Mouse (Mus musculus): ENCODE measurements around the gene Olfr344. TPM values are rescaled to one million over a fixed set of nuclear protein-coding genes. Genes with fewer than 3 reads are reported as not detected.
A peak's percentile ranks its signal among the peaks of the same experiment; 100 is the strongest.

Olfr344 gene
- not detected in 2 replicates for polyA plus RNA-seq (2015; fragmentation: Nextera tagmentation; extraction: Ambion mirVana)

GRCm38 (mm10) chr2:36566362-36566761, at the start of gene Olfr344:
Olfr344 (plus strand) TSS chr2:36566662.
- no peak within 1 kb of the TSS for H3K9ac ChIP-seq (replicated peaks; ENCODE audit: low read depth)
- no peak within 1 kb of the TSS for H3K4me3 ChIP-seq (ENCODE audit: low read depth, low read length)
- DNase-seq (ENCODE audit: low spot score) (no peak), ATAC-seq (no peak)
- WGBS = 77% methylated on average over 1 of the region's 1 CpGs
- no peak for TF ChIP-seq EP300 (IDR thresholded peaks at IDR 0.05)
- no peak for TF ChIP-seq CTCF (IDR thresholded peaks at IDR 0.05)
- H3K9me3 ChIP-seq (ENCODE audit: low read length) = no peaks in the 10 kb centered on the region
- no peaks in the 10 kb centered on the region for H3K27me3 ChIP-seq (replicated peaks; ENCODE audit: insufficient read depth, low read length)
- H3K36me3 ChIP-seq (ENCODE audit: insufficient read depth, low read length) = no peaks in the 10 kb centered on the region
- no peak within 1 kb of the TSS for H3K27ac ChIP-seq (ENCODE audit: low read length)
- no peaks in the 10 kb centered on the region for H3K4me1 ChIP-seq (ENCODE audit: insufficient read depth, low read depth, low read length)
- no peak within 1 kb of the TSS for H3K4me2 ChIP-seq (replicated peaks; ENCODE audit: low read depth, low read length)

DNA sequence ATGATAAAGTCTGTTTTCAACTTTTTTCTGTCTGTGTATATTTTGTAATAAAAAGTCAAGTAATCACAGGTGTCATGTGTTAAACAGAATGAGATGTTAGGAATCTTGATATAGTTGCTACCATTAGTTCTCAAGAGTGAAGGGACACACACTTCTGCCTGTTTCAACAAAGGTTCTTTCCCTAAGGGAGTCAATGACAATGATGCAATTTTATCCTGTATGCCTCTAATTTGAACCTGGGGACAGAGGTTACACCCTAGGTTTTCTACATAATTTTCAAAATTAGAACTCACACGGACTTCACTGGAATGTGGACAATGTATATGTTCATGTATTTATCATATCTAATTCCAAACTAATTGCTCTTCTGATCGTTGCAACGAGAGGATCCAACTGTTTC, 41.8 kb upstream of the Olfr344 start, which contains the start of gene Olfr342:
Gene Olfr342 (plus strand): TSS at position 301 of the 400 bp plus-strand sequence.
- WGBS = 50% methylated on average over 3 of the region's 3 CpGs
- Histone ChIP-seq H3K36me3 (ENCODE audit: insufficient read depth, low read length) (no peaks in the 10 kb centered on the region), H3K27ac (ENCODE audit: low read length) (no peak within 1 kb of the TSS), H3K4me3 (ENCODE audit: low read depth, low read length) (no peak within 1 kb of the TSS), H3K4me2 (replicated peaks; ENCODE audit: low read depth, low read length) (no peak within 1 kb of the TSS), H3K4me1 (ENCODE audit: insufficient read depth, low read depth, low read length) (no peaks in the 10 kb centered on the region), H3K9me3 (ENCODE audit: low read length) (no peaks in the 10 kb centered on the region), H3K27me3 (replicated peaks; ENCODE audit: insufficient read depth, low read length) (no peaks in the 10 kb centered on the region), H3K9ac (replicated peaks; ENCODE audit: low read depth) (no peak within 1 kb of the TSS)
- TF ChIP-seq CTCF (IDR thresholded peaks at IDR 0.05) (no peak), EP300 (IDR thresholded peaks at IDR 0.05) (no peak)
- ATAC-seq = no peak
- no peak for DNase-seq (ENCODE audit: low spot score)

GRCm38 (mm10) chr2:36565156-36565555, 1.3 kb upstream of the Olfr344 start:
- H3K4me2 ChIP-seq (replicated peaks; ENCODE audit: low read depth, low read length) = no peak overlapping the region
- no peaks in the 10 kb centered on the region for H3K4me1 ChIP-seq (ENCODE audit: insufficient read depth, low read depth, low read length)
- no peak overlapping the region for H3K4me3 ChIP-seq (ENCODE audit: low read depth, low read length)
- no peak overlapping the region for H3K27ac ChIP-seq (ENCODE audit: low read length)
- H3K27me3 ChIP-seq (replicated peaks; ENCODE audit: insufficient read depth, low read length) = no peaks in the 10 kb centered on the region
- TF ChIP-seq CTCF (IDR thresholded peaks at IDR 0.05) = no peak
- no peak for TF ChIP-seq EP300 (IDR thresholded peaks at IDR 0.05)
- H3K36me3 ChIP-seq (ENCODE audit: insufficient read depth, low read length) = no peaks in the 10 kb centered on the region
- no peak overlapping the region for H3K9ac ChIP-seq (replicated peaks; ENCODE audit: low read depth)
- peak; percentile 19 for DNase-seq (ENCODE audit: low spot score)
- H3K9me3 ChIP-seq (ENCODE audit: low read length) = no peaks in the 10 kb centered on the region
- ATAC-seq = peak; percentile 21; the same call in 1 of the 2 replicates

- Histone ChIP-seq H3K9me3 (ENCODE audit: low read length) (no peaks in the 10 kb centered on the region), H3K4me3 (ENCODE audit: low read depth, low read length) (no peak overlapping the region), H3K27me3 (replicated peaks; ENCODE audit: insufficient read depth, low read length) (no peaks in the 10 kb centered on the region), H3K4me2 (replicated peaks; ENCODE audit: low read depth, low read length) (no peak overlapping the region), H3K9ac (replicated peaks; ENCODE audit: low read depth) (no peak overlapping the region), H3K36me3 (ENCODE audit: insufficient read depth, low read length) (no peaks in the 10 kb centered on the region), H3K4me1 (ENCODE audit: insufficient read depth, low read depth, low read length) (no peaks in the 10 kb centered on the region), H3K27ac (ENCODE audit: low read length) (no peak overlapping the region)
- peak; percentile 37; the same call in 1 of the 2 replicates for ATAC-seq
- peak; percentile 38 for DNase-seq (ENCODE audit: low spot score)
- TF ChIP-seq EP300 (IDR thresholded peaks at IDR 0.05) = 0 out of 2 replicates have a peak, but pooled peaks have one; percentile 22
- TF ChIP-seq CTCF (IDR thresholded peaks at IDR 0.05) = no peak
Observed at GRCm38 (mm10) chr2:36567022-36567421, 560 bp downstream of the Olfr344 start.

- H3K4me1 ChIP-seq (ENCODE audit: insufficient read depth, low read depth, low read length) = no peaks in the 10 kb centered on the region
- H3K27me3 ChIP-seq (replicated peaks; ENCODE audit: insufficient read depth, low read length) = no peaks in the 10 kb centered on the region
- no peaks in the 10 kb centered on the region for H3K9me3 ChIP-seq (ENCODE audit: low read length)
- TF ChIP-seq CTCF (IDR thresholded peaks at IDR 0.05) (no peak), EP300 (IDR thresholded peaks at IDR 0.05) (no peak)
- no peak overlapping the region for H3K4me2 ChIP-seq (replicated peaks; ENCODE audit: low read depth, low read length)
- no peaks in the 10 kb centered on the region for H3K36me3 ChIP-seq (ENCODE audit: insufficient read depth, low read length)
- no peak overlapping the region for H3K4me3 ChIP-seq (ENCODE audit: low read depth, low read length)
- 86% methylated on average over 3 of the region's 3 CpGs for WGBS
- ATAC-seq = peak; percentile 50; the same call in 1 of the 2 replicates
- DNase-seq (ENCODE audit: low spot score) = peak; percentile 68
- H3K27ac ChIP-seq (ENCODE audit: low read length) = no peak overlapping the region
- no peak overlapping the region for H3K9ac ChIP-seq (replicated peaks; ENCODE audit: low read depth)
Observed at GRCm38 (mm10) chr2:36567845-36568244, 1.4 kb downstream of the Olfr344 start.

Other genes with a start within 250 kb of the Olfr344 start
- gene Olfr338, start 193.1 kb upstream of the Olfr344 start, polyA plus RNA-seq (2015; fragmentation: Nextera tagmentation; extraction: Ambion mirVana) = not detected in 2 replicates
- gene Olfr339, start 147.7 kb upstream of the Olfr344 start, polyA plus RNA-seq (2015; fragmentation: Nextera tagmentation; extraction: Ambion mirVana) = not detected in 2 replicates
- not detected in 2 replicates for gene Olfr340, start 114.1 kb upstream of the Olfr344 start, polyA plus RNA-seq (2015; fragmentation: Nextera tagmentation; extraction: Ambion mirVana)
- gene Olfr341, start 84.2 kb upstream of the Olfr344 start, polyA plus RNA-seq (2015; fragmentation: Nextera tagmentation; extraction: Ambion mirVana) = not detected in 2 replicates
- gene Olfr342, start 41.7 kb upstream of the Olfr344 start, polyA plus RNA-seq (2015; fragmentation: Nextera tagmentation; extraction: Ambion mirVana) = not detected in 2 replicates
- not detected in 2 replicates for gene Olfr345, start 73.4 kb downstream of the Olfr344 start, polyA plus RNA-seq (2015; fragmentation: Nextera tagmentation; extraction: Ambion mirVana)
- not detected in 2 replicates for gene Olfr346, start 119.1 kb downstream of the Olfr344 start, polyA plus RNA-seq (2015; fragmentation: Nextera tagmentation; extraction: Ambion mirVana)
- not detected in 2 replicates for gene Olfr347, start 165.2 kb downstream of the Olfr344 start, polyA plus RNA-seq (2015; fragmentation: Nextera tagmentation; extraction: Ambion mirVana)
- not detected in 2 replicates for gene Olfr348, start 217.6 kb downstream of the Olfr344 start, polyA plus RNA-seq (2015; fragmentation: Nextera tagmentation; extraction: Ambion mirVana)
- gene Olfr50, start 223.9 kb downstream of the Olfr344 start, polyA plus RNA-seq (2015; fragmentation: Nextera tagmentation; extraction: Ambion mirVana) = not detected in 2 replicates

Measured in lung, postnatal 0 days (tissue).